Mouse (Mus musculus) heart, embryonic 16.5 days (tissue): ENCODE measurements at regions not wholly inside any gene's neighbourhood (a gene's known extent, or its start where the extent isn't known, plus 50 kb on each side); places are given as distances from the start of the nearest gene placed in this dataset.

Source experiments
- ATAC-seq: fragments of 200-750 bp; cut with Nextera tagmentation; replicated peaks from 2 replicates; pipeline ENCODE4 v1.8.0; 2017; ENCODE audit warnings: moderate number of reproducible peaks; ENCODE audit not compliant: insufficient read depth, low FRiP score; ENCODE audit errors: extremely low read depth
- H3K27ac ChIP-seq: fragments of 300-500 bp; sonication (generic); 2 replicates; pipeline ENCODE4 v1.5.1; 2014; ENCODE audit warnings: mild to moderate bottlenecking, low read length, control low read depth, moderate library complexity
- H3K27me3 ChIP-seq: fragments of 300-500 bp; sonication (generic); 2 replicates; pipeline ENCODE4 v1.6.1; 2014; ENCODE audit warnings: low read length, mixed read lengths; ENCODE audit not compliant: control insufficient read depth, insufficient read depth
- H3K36me3 ChIP-seq: fragments of 300-500 bp; sonication (generic); 2 replicates; pipeline ENCODE4 v1.6.1; 2014; ENCODE audit not compliant: control insufficient read depth, insufficient read depth
- H3K4me1 ChIP-seq: fragments of 300-500 bp; sonication (generic); 2 replicates; pipeline ENCODE4 v1.6.1; 2014; ENCODE audit warnings: low read length, mixed read lengths; ENCODE audit not compliant: control insufficient read depth, insufficient read depth
- H3K4me2 ChIP-seq: fragments of 300-500 bp; sonication (generic); 2 replicates; pipeline ENCODE4 v1.6.1; 2014; ENCODE audit warnings: low read depth, mild to moderate bottlenecking, control low read depth, low read length
- H3K4me3 ChIP-seq: fragments of 300-500 bp; sonication (generic); 2 replicates; pipeline ENCODE4 v1.5.1; 2014; ENCODE audit warnings: mild to moderate bottlenecking, control low read depth, low read length
- H3K9ac ChIP-seq: fragments of 300-500 bp; sonication (generic); 2 replicates; pipeline ENCODE4 v1.6.1; 2014; ENCODE audit warnings: low read length, control low read depth
- H3K9me3 ChIP-seq: fragments of 300-500 bp; sonication (generic); replicated peaks from 2 replicates; pipeline ENCODE4 v1.6.1; 2016; ENCODE audit warnings: low read length; ENCODE audit not compliant: control insufficient read depth
- WGBS: fragments of 180-500 bp; shearing (Covaris S2); extraction: QIAGEN DNeasy Blood & Tissue Kit; methylation state at CpG from one replicate; pipeline ENCODE4 v1.1.7; 2014; 5-methylcytosine and 5-hydroxymethylcytosine counted together

DNA sequence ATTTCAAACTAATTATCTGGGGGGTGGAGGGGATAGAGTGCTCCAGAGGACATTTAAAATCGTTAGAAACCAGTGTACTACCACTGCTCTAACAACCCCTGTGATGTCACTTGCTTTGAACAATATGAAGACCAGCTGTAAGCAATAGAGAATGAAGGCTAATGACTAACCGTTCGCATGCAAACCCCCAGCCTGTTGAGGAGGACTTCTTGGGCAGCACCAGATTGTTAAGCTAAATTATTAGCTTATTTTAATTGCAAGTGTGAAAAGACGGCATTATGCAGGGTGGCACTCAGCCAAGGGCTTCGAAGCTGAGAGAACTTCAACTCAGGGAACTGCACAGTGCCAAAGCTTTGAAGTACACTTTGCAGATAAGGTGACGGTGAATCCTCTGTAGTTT lies 452.0 kb upstream of the Adamts9 start:
- 0 out of 2 replicates have a peak overlapping the region, but pooled peaks have one; percentile 4 for H3K4me2 ChIP-seq
- no peak overlapping the region for H3K27ac ChIP-seq
- H3K36me3 ChIP-seq = no peaks in the 10 kb centered on the region
- no peak overlapping the region for H3K9ac ChIP-seq
- ATAC-seq = no peak
- no peaks in the 10 kb centered on the region for H3K9me3 ChIP-seq
- no peak overlapping the region for H3K4me3 ChIP-seq
- H3K27me3 ChIP-seq = no peaks in the 10 kb centered on the region
- H3K4me1 ChIP-seq = peaks cover 6% of the 10 kb centered on the region
- WGBS = 35% methylated on average over 6 of the region's 6 CpGs

DNA sequence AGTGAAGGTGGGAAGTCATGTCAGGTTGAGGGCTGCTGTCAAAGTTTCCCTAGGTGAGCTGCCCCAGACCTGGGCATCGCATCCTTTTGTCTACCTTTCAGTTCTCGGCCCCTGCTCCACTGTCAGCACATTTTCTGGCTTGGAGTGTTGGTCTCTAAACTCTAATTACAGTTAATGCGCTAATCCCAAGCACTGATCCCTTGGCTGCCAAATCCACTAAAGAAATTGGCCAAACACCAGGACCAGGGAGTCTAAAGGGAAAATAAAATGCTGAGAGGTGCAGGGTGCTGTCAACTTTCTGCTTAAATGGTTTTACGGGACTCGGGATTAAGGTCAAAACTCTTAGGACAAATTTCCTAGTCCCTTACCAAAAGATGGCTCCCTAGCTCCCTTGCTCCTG lies 450.3 kb upstream of the Adamts9 start:
- H3K27ac ChIP-seq = no peak overlapping the region
- no peak overlapping the region for H3K9ac ChIP-seq
- no peak for ATAC-seq
- H3K9me3 ChIP-seq = no peaks in the 10 kb centered on the region
- peaks cover 6% of the 10 kb centered on the region for H3K4me1 ChIP-seq
- H3K36me3 ChIP-seq = no peaks in the 10 kb centered on the region
- no peak overlapping the region for H3K4me3 ChIP-seq
- no peaks in the 10 kb centered on the region for H3K27me3 ChIP-seq
- no peak overlapping the region for H3K4me2 ChIP-seq
- 80% methylated on average over 5 of the region's 5 CpGs for WGBS

DNA sequence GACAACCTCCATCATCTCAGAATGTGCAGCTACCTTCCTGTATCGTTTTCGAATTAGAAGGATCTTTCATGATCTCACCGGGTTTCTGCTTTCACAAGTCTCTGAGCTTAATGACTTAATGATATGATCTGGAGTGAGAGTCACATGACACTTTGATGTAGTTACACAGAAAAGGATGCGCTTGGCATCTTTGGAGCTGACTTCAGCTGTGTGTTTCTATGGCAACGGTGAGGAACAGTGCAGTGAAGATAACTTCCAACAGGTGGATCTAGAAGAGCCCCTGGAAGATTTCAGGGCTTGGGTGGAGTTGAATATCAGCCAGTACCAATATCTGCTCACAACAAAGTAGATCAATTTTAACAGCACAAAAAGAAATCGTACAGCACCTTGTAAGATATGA lies 449.1 kb upstream of the Adamts9 start:
- Histone ChIP-seq H3K27me3 (no peaks in the 10 kb centered on the region), H3K9ac (no peak overlapping the region), H3K27ac (no peak overlapping the region), H3K4me2 (no peak overlapping the region), H3K4me3 (no peak overlapping the region), H3K36me3 (no peaks in the 10 kb centered on the region), H3K9me3 (no peaks in the 10 kb centered on the region), H3K4me1 (peaks cover 6% of the 10 kb centered on the region)
- 77% methylated on average over 6 of the region's 6 CpGs for WGBS
- no peak for ATAC-seq

GRCm38 (mm10) chr6:93391166-93391565 lies 447.9 kb upstream of the Adamts9 start:
- no peak overlapping the region for H3K4me2 ChIP-seq
- no peaks in the 10 kb centered on the region for H3K9me3 ChIP-seq
- H3K4me1 ChIP-seq = peaks cover 6% of the 10 kb centered on the region
- no peak overlapping the region for H3K27ac ChIP-seq
- no peaks in the 10 kb centered on the region for H3K27me3 ChIP-seq
- no peak for ATAC-seq
- H3K9ac ChIP-seq = no peak overlapping the region
- no peak overlapping the region for H3K4me3 ChIP-seq
- no peaks in the 10 kb centered on the region for H3K36me3 ChIP-seq
- 65% methylated on average over 5 of the region's 5 CpGs for WGBS

- WGBS = 40% methylated on average over 6 of the region's 6 CpGs
- Histone ChIP-seq H3K27ac (no peak overlapping the region), H3K27me3 (no peaks in the 10 kb centered on the region), H3K4me3 (no peak overlapping the region), H3K4me2 (no peak overlapping the region), H3K9ac (no peak overlapping the region), H3K9me3 (no peaks in the 10 kb centered on the region), H3K4me1 (peaks cover 4% of the 10 kb centered on the region), H3K36me3 (no peaks in the 10 kb centered on the region)
- no peak for ATAC-seq
These were observed 428.0 kb upstream of the Adamts9 start for GRCm38 (mm10) chr6:93371341-93371740.

DNA sequence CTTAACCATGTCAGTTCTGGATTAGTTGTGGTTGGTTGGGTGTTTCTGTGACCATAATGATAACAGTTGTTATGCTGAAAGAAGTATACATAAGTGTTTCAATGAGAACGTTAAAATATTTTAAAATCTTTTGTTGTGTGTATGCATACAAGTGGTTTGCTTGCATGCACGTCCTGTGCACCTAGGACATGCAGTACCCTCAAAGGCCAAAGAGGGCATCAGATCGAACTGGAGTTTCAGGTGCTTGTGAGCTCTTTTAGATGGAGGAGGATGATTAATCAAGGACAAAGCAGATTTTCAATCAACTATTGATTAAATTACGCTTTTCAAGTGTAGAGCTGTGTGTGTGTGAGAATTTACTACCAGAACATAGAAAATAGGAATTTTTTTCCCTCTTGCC lies 420.6 kb upstream of the Adamts9 start:
- Histone ChIP-seq H3K9me3 (no peaks in the 10 kb centered on the region), H3K4me2 (no peak overlapping the region), H3K4me3 (no peak overlapping the region), H3K36me3 (no peaks in the 10 kb centered on the region), H3K4me1 (no peaks in the 10 kb centered on the region), H3K9ac (no peak overlapping the region), H3K27ac (no peak overlapping the region), H3K27me3 (no peaks in the 10 kb centered on the region)
- ATAC-seq = no peak
- WGBS = 69% methylated on average over 4 of the region's 4 CpGs

- Histone ChIP-seq H3K4me1 (peaks cover 3% of the 10 kb centered on the region; the same call in 1 of the 2 replicates), H3K9ac (no peak overlapping the region), H3K4me3 (no peak overlapping the region), H3K9me3 (no peaks in the 10 kb centered on the region), H3K27me3 (no peaks in the 10 kb centered on the region), H3K4me2 (no peak overlapping the region), H3K36me3 (no peaks in the 10 kb centered on the region), H3K27ac (no peak overlapping the region)
- 82% methylated on average over 12 of the region's 12 CpGs for WGBS
- no peak for ATAC-seq
These were observed 410.2 kb upstream of the Adamts9 start for GRCm38 (mm10) chr6:93353353-93354125.

DNA sequence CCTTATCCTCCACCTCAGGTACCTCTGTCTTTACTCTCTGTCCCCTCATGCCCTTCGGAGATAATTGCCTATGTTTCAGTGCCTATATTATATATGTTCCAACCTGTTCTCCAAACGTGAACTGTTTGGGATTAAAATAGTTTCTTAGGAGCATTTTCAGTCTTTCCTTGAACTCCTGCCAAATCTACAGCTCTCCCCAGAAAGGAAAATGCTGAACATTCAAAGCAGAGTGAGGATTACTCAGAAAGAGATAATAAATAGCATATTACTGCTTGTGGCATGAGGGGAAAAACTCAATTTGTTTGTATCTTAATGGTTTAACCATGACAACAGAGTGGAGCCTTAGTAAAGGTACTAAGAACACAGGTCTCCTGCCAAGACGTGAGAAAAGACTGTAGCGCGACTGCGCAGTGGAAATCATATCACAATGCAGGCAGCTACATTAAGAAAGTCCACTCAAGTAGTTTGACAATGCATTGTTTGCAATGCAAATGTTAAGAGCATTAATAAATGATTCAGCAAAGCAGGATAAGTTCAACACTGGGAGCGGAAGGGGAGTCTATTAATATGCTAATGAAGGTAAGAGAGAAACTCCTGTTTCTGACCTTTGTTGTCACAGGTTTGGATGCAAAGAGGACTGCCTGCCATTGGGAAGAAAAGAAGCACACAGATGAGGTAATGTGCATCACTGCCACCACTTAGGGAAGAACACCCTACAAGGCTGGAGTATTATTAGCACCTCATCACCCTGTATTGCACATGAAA lies 406.8 kb upstream of the Adamts9 start:
- WGBS = 64% methylated on average over 7 of the region's 7 CpGs
- Histone ChIP-seq H3K27ac (no peak overlapping the region), H3K36me3 (no peaks in the 10 kb centered on the region), H3K4me1 (peaks cover 3% of the 10 kb centered on the region; the same call in 1 of the 2 replicates), H3K4me3 (no peak overlapping the region), H3K4me2 (no peak overlapping the region), H3K9ac (no peak overlapping the region), H3K9me3 (no peaks in the 10 kb centered on the region), H3K27me3 (no peaks in the 10 kb centered on the region)
- ATAC-seq = no peak

GRCm38 (mm10) chr6:93348141-93348540 lies 404.8 kb upstream of the Adamts9 start:
- Histone ChIP-seq H3K4me2 (no peak overlapping the region), H3K27ac (no peak overlapping the region), H3K4me3 (no peak overlapping the region), H3K36me3 (no peaks in the 10 kb centered on the region), H3K27me3 (no peaks in the 10 kb centered on the region), H3K9me3 (no peaks in the 10 kb centered on the region), H3K4me1 (peaks cover 3% of the 10 kb centered on the region; the same call in 1 of the 2 replicates), H3K9ac (no peak overlapping the region)
- WGBS = 84% methylated on average over 3 of the region's 3 CpGs
- ATAC-seq = no peak
